Mouse (Mus musculus) G1E (cell line): ENCODE results near the gene Pabpc1l. TPM values are rescaled to one million over a fixed set of nuclear protein-coding genes. Genes with fewer than 3 reads are reported as not detected.

ENCODE experiments used
- ATAC-seq: 2 replicates; pipeline ENCODE4 v1.8.0; 2016; ENCODE audit warnings: mild to moderate bottlenecking; ENCODE audit not compliant: insufficient number of reproducible peaks, poor library complexity, low FRiP score, severe bottlenecking; ENCODE audit errors: extremely low read depth
- DNase-seq: peaks from one replicate; pipeline ENCODE4 v3.0.0; 2012; ENCODE audit warnings: low spot score
- H3K27me3 ChIP-seq: 2 replicates; pipeline ENCODE4 v1.6.1; 2012; ENCODE audit warnings: mild to moderate bottlenecking, low read length, inconsistent platforms; ENCODE audit not compliant: insufficient read depth
- H3K36me3 ChIP-seq: replicated peaks from 2 replicates; pipeline ENCODE3; 2012; ENCODE audit warnings: mild to moderate bottlenecking, inconsistent platforms
- H3K4me1 ChIP-seq: 2 replicates; pipeline ENCODE4 v1.6.1; 2012; ENCODE audit warnings: low read depth, low read length, inconsistent platforms, mixed read lengths; ENCODE audit not compliant: insufficient read depth
- H3K4me3 ChIP-seq: 2 replicates; pipeline ENCODE4 v1.5.1; 2012; ENCODE audit warnings: low read depth, mild to moderate bottlenecking, inconsistent platforms, low read length, moderate library complexity, mixed read lengths
- H3K9me3 ChIP-seq: replicated peaks from 2 replicates; pipeline ENCODE4 v1.6.1; 2012; ENCODE audit warnings: inconsistent platforms
- CTCF ChIP-seq: IDR thresholded peaks from 2 replicates; pipeline ENCODE4 v1.5.1; 2012; ENCODE audit warnings: low read depth, low read length, inconsistent platforms, mixed read lengths
- GATA1 ChIP-seq: IDR thresholded peaks from 2 replicates; pipeline ENCODE4 v1.6.1; 2012; ENCODE audit warnings: borderline replicate concordance, low read length, inconsistent platforms, mixed read lengths
- GATA2 ChIP-seq: IDR thresholded peaks from 2 replicates; pipeline ENCODE4 v1.6.1; 2012; ENCODE audit warnings: low read depth, low read length, inconsistent platforms, borderline replicate concordance
- POLR2AphosphoS5 ChIP-seq: IDR thresholded peaks from 2 replicates; pipeline ENCODE4 v1.6.1; 2012; ENCODE audit warnings: low read depth, low read length, inconsistent platforms; ENCODE audit not compliant: insufficient replicate concordance
- TAL1 ChIP-seq: conservative IDR thresholded peaks from 2 replicates; pipeline ENCODE4 v1.6.1; 2012; ENCODE audit warnings: low read depth, low read length, inconsistent platforms, mixed read lengths
- polyA plus RNA-seq: library from polyadenylated mRNA; stranded (reverse); fragments of >175 nt; gene quantifications from 2 replicates; pipeline ENCODE4 v1.2.3, GENCODE M21; 2012
- total RNA-seq, 2 experiments: library from RNA; stranded (forward) in 1 of 2; stranded (reverse) in 1 of 2; fragments of 200-1000 nt in 1 of 2; fragments of >200 nt in 1 of 2; fragmentation: Nextera tagmentation in 1 of 2; gene quantifications; 2 replicates each; pipeline ENCODE4 v1.2.3; 2014 to 2017

The Pabpc1l gene
- total and polyA plus RNA-seq, 3 experiments = 0.07 to 0.44 TPM; not detected in 1

- peaks cover 48% of the 10 kb centered on the region for H3K36me3 ChIP-seq
Measured at GRCm38 (mm10) chr2:164076874-164077425, 51.7 kb downstream of the Pabpc1l start.

GRCm38 (mm10) chr2:164077875-164078274 is 52.6 kb downstream of the Pabpc1l start:
- TF ChIP-seq CTCF (no peak), TAL1 (no peak), GATA1 (no peak), POLR2AphosphoS5 (no peak)
- H3K27me3 ChIP-seq = no peaks in the 10 kb centered on the region
- DNase-seq (no peak), ATAC-seq (no peak)
- H3K4me1 ChIP-seq = peaks cover 43% of the 10 kb centered on the region
- H3K4me3 ChIP-seq = no peak overlapping the region
- H3K36me3 ChIP-seq = peaks cover 55% of the 10 kb centered on the region
- no peaks in the 10 kb centered on the region for H3K9me3 ChIP-seq

More at GRCm38 (mm10) chr2:164076874-164077425, 51.7 kb downstream of the Pabpc1l start:
- H3K27me3 ChIP-seq = no peaks in the 10 kb centered on the region
- peaks cover 44% of the 10 kb centered on the region for H3K4me1 ChIP-seq
- no peak overlapping the region for H3K4me3 ChIP-seq
- no peaks in the 10 kb centered on the region for H3K9me3 ChIP-seq
- ATAC-seq (no peak), DNase-seq (no peak)
- TF ChIP-seq POLR2AphosphoS5 = no peak
- TF ChIP-seq GATA1 = no peak
- no peak for TF ChIP-seq TAL1
- TF ChIP-seq GATA2 = no peak
- no peak for TF ChIP-seq CTCF

GRCm38 (mm10) chr2:164079488-164079887 is 54.2 kb downstream of the Pabpc1l start:
- peaks cover 69% of the 10 kb centered on the region for H3K36me3 ChIP-seq
- TF ChIP-seq GATA1 = no peak
- no peak for TF ChIP-seq TAL1
- TF ChIP-seq GATA2 = no peak
- no peak for TF ChIP-seq CTCF
- no peak for TF ChIP-seq POLR2AphosphoS5
- no peak for DNase-seq

GRCm38 (mm10) chr2:164081577-164081976 is 56.3 kb downstream of the Pabpc1l start:
- Histone ChIP-seq H3K9me3 (no peaks in the 10 kb centered on the region), H3K4me3 (no peak overlapping the region), H3K4me1 (peaks cover 47% of the 10 kb centered on the region), H3K36me3 (peaks cover 75% of the 10 kb centered on the region), H3K27me3 (no peaks in the 10 kb centered on the region)
- ATAC-seq (no peak), DNase-seq (no peak)
- TF ChIP-seq CTCF (no peak), GATA2 (no peak), GATA1 (no peak), TAL1 (no peak), POLR2AphosphoS5 (no peak)

More at GRCm38 (mm10) chr2:164079488-164079887, 54.2 kb downstream of the Pabpc1l start:
- Histone ChIP-seq H3K4me3 (no peak overlapping the region), H3K27me3 (no peaks in the 10 kb centered on the region), H3K4me1 (peaks cover 55% of the 10 kb centered on the region), H3K9me3 (no peaks in the 10 kb centered on the region)
- ATAC-seq = no peak

- ATAC-seq = no peak
- no peak overlapping the region for H3K4me3 ChIP-seq
- no peak for DNase-seq
- no peak for TF ChIP-seq POLR2AphosphoS5
- TF ChIP-seq TAL1 = no peak
- no peak for TF ChIP-seq CTCF
- TF ChIP-seq GATA2 = no peak
- TF ChIP-seq GATA1 = no peak
- H3K4me1 ChIP-seq = peaks cover 44% of the 10 kb centered on the region
- peaks cover 77% of the 10 kb centered on the region for H3K36me3 ChIP-seq
- H3K9me3 ChIP-seq = no peaks in the 10 kb centered on the region
- no peaks in the 10 kb centered on the region for H3K27me3 ChIP-seq
Measured at GRCm38 (mm10) chr2:164082175-164082574, 56.9 kb downstream of the Pabpc1l start.

GRCm38 (mm10) chr2:164083609-164084341 is 58.5 kb downstream of the Pabpc1l start:
- no peak for TF ChIP-seq GATA2
- no peak for TF ChIP-seq CTCF
- TF ChIP-seq POLR2AphosphoS5 = no peak
- TF ChIP-seq TAL1 = no peak
- TF ChIP-seq GATA1 = no peak
- peak overlapping the region; percentile 66; the same call in 1 of the 2 replicates for H3K4me3 ChIP-seq
- ATAC-seq = peak; percentile 84
- peaks cover 88% of the 10 kb centered on the region for H3K36me3 ChIP-seq
- peak; percentile 60 for DNase-seq
- no peaks in the 10 kb centered on the region for H3K9me3 ChIP-seq
- H3K4me1 ChIP-seq = peaks cover 41% of the 10 kb centered on the region
- H3K27me3 ChIP-seq = no peaks in the 10 kb centered on the region
